Mouse (Mus musculus) lung, postnatal 4 days (tissue): ENCODE data around the gene Ear10.
"Not testable (repeated sequence)": the region's sequence is repeated elsewhere in the genome, so short reads cannot be mapped to it uniquely, and the experiment has no call there.

ENCODE experiments used
- DNase-seq, 2 experiments: peaks; one replicate each; pipeline ENCODE4 v3.0.0; 2021

Gene Ear10

DNA sequence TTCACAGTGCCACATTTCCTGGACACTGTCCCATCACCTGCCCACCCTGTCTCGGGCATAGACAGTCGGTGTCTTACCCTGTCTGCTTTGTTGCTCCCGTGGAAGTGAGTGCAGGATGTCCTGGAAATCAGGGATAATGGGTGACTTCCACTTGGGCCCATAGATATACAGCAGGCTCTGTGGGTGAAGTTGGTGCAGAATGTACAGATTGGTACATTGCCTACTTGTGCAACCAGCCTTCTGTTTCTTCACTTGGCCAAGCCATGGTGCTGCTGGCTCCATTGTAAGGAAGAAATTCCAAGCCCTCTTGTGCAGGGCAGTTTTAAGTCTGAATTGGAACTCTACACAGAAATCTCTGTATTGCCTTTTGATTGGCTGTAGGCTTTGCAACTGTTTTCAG, at the start of gene Ear10:
Gene Ear10, minus strand, starts transcription at position 101 of the 400 bp plus-strand sequence.
- not testable (repeated sequence) for DNase-seq

DNA sequence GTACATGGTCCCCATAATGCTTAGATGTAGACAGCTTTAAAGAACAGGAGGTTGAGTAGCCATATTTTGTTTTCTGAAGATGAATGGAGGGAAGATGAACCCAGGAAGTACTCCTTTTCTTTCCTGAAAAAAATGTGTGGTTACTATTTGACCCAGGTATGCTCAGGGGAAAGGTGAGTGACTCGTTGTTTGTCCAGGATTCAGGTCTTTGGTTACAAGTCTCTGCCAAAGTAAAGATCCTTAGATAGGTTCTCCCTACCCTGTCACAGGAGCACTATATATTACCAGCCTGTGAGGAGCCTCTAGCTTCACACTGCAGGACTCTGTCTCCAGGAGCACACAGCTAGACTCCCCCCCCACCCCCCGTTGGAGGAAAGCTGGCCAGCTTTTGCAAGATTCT, 33.4 kb upstream of the Ear10 start, which contains the start of gene Ang5:
Gene Ang5, plus strand, starts transcription at position 301 of the 400 bp plus-strand sequence.
- not testable (repeated sequence) for DNase-seq

DNA sequence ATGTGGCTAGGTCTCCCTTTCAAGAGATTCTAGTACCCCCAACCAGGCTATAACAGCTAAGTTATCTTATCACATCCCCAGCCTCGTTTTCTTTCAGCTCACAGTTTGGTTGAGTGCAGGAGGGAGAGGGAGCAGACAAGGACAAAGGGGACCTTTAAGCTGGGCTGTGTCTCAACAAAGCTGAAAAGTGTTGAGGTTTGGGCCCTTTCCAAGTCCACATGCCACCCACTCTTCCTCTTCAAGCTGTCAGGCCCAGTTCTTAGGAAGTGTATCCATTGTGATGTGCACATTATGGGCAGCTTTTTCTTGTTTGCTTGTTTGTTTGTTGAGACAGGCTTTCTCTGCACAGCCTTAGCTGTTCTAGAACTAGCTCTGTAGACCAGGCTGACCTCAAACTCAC, 31.7 kb upstream of the Ear10 start:
- not testable (repeated sequence) for DNase-seq

DNA sequence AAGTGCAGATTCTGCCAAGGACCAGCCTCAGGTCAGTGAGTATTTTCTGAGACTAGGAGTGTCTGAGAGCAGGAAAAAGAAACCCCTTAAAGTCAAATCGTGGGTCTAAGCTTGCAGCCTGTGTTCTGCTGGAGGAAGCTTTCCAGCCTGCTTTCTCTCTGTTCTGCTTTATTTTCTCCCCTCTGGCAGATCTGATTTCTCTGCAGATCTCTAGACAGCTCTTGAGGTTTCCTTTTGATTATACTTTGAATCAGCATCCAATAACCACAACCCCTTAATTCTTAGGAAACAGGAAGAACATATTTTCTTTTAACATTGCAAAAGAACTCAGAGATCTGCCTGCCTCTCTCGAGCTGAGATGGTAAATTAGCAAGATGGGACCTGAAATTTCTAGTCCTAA, 30.0 kb upstream of the Ear10 start:
- DNase-seq, result not testable (repeated sequence)

DNA sequence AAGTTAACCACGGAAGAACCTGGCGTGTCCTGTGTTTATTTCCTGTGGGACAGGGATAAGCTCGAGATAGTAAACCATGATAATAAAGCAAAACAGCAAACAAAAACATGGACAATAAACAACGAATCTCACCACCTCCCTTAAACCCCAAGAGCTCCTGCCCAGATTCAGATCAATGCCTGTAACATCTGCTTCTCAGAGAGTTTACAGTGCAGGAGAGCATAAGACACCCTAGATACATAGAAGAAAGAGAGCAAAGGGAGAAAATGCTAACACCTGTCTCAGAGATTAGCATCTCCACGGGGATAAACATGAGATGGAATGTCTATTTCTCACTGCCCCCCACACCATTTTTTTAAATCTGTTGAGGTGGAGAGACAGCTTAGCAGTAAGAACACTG, 10.0 kb upstream of the Ear10 start:
- not testable (repeated sequence) for DNase-seq

DNA sequence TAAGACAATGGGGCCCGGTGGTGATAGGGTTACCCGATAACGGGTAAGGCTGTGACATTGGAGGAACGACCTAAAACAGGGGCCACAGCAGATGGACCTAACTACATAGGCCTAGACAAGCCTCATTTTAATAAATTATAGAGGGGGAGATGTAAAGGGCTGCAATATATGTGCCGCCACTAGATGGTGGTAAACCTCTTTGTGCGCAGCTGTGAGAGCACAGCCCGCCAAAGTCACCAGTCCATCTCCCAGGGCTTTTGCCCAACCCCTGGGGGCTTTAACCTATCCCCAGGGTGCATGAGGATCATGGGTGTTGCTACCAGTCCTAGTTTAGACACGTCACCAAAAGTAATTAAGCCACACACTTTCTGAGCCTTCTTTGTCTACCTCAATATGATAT, 9.6 kb upstream of the Ear10 start:
- DNase-seq, result peak in 1 of 2 experiments; percentile 19

DNA sequence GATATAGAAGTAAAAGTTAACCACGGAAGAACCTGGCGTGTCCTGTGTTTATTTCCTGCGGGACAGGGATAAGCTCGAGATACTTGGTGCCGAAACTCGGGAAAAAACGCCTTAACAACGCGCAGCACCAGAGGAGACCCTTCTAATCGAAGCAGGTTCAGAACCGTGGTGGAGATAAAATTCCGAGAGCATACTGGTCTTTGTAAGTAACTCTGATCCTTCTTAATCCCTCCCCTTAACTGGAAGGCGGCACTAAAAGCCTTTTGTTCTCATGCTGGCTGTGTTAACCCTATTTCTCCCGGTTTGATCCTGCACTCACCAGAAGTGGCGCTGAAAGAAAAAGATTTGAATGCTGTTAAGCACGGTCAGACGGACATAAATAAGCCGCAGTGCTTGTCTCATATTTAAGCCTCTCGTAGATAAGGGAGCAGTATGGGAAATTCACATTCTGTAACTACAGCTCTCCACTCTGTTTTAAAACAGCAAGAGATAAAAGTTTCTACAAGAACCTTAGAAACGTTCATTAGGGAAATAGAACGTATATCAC, 2.1 kb upstream of the Ear10 start:
- DNase-seq, result peak in 1 of 2 experiments; percentile 13

DNA sequence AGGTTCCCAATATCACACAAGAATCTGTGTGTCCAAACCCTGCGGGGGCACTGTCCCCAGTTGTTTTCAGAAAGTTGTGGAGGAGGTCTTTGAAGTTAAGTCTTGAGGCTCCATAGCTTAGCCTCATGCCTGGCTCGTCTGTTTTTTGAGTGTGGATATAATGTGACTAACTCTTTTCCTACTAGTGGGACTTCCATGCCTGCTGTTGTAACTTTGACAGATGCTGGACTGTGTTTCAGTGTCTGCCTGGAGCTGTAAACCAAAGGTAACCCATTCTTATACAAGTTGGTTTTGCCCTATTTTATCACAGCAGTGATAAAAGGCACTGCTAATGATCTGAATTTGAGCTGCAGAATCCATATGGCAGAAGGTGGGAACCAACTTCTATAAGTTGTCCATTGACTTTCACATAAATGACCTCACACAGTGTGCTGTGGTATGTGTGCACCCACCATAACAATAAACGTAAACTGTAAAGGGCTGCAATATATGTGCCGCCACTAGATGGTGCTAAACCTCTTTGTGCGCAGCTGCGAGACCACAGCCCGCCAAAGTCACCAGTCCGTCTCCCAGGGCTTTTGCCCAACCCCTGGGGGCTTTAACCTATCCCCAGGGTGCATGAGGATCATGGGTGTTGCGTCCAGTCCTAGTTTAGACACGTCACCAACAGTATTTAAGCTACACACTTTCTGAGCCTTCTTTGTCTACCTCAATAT, 1.5 kb upstream of the Ear10 start, which contains the start of gene Gm8113:
Gene Gm8113, plus strand, starts transcription at position 703 of the 716 bp plus-strand sequence.
- peak; percentile 64 to 70 for DNase-seq

DNA sequence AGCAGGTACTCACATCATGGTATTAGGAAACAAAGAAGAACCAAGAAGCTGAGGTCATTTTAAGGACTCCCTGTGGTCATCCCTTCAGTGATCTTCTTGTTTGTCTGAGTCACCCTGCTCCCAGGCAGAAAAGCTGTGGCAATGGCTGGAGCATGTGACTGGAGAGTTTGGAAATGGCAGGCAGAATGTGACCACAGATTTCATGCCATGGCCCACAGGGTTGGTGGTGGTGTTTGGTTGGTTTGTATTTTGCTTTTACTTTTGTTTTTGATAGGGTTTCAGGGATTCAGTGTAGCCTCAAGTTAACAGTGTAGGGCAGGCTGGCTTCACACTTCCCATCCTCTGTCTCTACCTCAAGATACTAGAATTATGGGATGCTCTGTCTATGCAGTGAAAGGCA, 5.1 kb downstream of the Ear10 start:
- peak; percentile 7 to 19 for DNase-seq

DNA sequence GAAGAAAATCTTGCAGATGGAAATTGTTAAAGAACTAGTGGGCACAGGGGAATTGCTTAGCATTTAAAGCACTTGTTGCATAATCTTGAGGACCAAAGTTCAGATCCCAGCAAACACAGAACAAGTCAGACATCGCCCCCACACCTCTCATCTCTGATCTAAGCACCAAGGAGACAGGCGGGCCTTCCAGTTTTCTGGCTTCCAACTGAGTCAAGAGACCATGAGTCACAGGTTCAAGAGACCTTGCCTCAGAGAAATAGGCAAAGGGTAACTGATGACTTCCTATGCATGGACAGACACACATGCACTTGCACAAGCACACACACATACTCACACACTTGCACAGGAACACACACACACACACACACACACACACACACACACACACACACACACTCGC, 24.8 kb downstream of the Ear10 start:
- peak in 1 of 2 experiments; percentile 4 for DNase-seq

DNA sequence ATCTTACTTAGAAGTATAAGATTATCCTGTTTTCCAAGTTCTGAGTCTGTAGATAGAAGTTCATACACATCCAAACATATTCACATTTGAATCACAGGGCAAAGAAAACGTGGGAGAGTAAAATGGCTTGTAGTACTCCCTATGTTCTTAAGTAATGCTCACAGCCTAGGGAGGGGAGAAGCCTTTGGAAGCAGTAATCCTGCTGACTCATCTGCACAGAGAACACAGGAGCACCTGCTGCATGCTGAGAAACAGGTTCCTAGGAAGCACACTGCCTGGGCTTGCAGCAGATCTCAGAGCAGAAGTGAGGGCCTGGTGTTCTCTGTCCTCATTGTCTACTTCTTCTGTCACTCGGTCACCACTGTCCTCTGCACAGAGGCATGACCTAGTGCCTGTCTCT, 28.0 kb downstream of the Ear10 start:
- DNase-seq, result not testable (repeated sequence)

DNA sequence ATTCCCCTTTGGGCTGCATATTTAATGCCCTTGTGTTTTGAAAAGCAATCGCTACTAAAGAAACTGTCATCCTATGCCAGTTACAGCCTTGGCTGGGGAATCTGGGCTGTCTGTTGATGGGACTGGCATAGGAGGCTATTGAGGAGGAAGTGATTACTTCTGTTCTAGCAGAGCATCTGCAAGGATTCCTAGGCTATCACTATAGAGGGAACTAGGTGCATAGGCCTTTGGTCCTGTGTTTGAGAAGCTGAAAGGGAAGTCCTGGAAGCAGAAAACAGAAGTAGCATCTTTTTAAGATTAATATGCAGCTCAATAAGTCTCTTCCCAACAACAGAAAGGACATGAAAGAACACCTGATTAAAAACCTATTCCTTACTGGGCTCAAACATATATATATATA, 32.1 kb downstream of the Ear10 start:
- not testable (repeated sequence) for DNase-seq

DNA sequence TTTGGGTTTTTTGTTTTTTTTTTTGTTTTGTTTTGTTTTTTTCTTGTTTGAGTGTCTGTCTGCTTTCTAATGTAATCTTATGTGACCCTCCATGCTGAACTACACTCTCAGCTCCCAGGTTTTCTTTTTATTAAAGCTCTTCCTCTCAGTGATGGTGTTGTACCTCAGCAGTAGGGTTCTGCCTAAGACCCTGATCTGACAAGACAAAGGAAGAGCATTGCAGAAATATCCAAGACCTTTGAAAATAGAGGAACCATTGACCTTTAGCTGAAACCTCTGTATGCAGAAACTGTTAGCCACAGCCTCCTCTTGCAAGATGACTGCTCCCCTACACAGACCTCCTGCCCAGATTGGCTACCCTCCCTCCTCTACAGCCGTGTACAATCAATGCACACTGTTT, 37.1 kb downstream of the Ear10 start:
- DNase-seq, result not testable (repeated sequence)

DNA sequence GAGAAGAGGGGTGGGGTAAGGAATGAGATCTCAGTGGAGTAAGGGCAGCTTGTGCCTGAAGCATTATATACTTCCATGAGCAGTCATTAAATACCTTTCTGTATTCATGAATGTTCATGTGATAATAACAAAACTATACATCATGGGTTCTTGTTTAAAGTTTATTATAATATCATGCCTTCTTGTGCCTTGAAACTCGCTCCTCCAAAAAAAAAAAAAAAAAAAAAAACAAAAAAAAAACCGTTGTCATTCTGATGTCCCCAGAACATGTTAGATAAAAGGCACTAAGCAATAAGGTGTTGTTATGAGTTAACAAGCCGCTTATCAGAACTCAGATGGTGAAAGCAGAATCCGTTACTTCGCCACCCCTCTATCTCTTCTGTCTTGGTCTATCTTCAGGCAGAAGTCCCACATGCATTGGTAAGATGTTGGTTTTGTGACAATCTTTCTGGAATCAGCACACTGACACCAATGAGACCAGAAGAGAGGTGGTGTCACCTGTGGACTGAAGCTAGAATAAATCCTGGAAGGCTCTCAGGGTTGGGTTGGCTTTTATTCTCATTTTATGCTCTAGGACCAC, 43.3 kb downstream of the Ear10 start:
- DNase-seq, result not testable (repeated sequence)

DNA sequence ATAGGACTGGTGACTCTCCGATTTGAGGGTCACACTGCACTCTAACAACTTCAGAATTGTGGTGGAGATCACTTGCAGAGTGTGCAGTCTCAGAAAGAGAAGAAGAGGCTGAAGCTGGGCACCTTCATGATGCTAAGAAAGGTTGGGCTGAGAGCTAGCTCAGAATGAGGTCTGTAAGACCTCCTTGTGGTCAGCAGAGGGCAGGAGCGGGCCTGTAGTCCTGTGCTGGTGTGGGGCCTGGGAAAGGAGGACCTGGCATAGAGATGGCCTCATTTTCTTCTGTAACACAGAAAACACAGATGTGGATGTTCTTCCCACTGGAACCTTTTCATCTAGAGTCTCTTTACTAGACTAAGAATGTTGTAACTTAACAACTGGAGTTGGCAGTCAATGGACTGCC, 45.6 kb downstream of the Ear10 start:
- not testable (repeated sequence) for DNase-seq

DNA sequence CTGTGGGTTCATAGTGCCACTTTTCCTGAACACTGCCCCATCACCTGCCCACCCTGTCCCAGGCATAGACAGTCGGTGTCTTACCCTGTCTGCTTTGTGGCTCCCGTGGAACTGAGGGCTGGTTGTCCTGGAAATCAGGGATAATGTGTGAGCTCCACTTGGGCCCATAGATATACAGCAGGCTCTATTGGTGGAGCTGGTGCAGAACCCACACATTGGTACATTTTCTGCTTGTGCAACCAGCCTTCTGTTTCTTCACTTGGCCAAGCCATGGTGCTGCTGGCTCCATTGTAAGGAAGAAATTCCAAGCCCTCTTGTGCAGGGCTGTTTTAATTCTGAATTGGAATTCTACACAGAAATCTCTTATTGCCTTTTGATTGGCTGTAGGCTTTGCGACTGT, 47.9 kb downstream of the Ear10 start, which contains the start of gene Ear1:
Gene Ear1, minus strand, starts transcription at position 101 of the 400 bp plus-strand sequence.
- not testable (repeated sequence) for DNase-seq

DNA sequence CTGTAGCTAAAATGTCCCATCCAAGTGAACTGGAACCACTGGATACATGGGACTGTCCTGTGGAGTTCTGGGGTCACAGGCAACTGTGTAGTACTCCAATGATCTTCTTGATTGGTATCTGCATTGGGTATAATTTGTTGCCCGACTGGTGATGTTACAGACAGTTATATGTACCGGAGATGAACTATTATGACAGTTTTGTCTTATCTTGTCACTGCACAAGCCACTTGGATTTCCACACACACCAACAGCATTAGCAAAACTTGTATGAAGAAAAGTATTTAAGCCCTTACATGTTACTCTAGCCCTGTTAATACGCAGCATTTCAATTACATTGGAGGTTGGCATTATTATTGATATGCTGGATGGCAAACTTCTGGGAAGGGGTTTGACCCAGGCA, 48.5 kb downstream of the Ear10 start:
- DNase-seq, result not testable (repeated sequence)
